Mouse (Mus musculus): ENCODE data around the gene Wdr43. TPM values are rescaled to one million over a fixed set of nuclear protein-coding genes. Genes with fewer than 3 reads are reported as not detected.
A peak's percentile ranks its signal among the peaks of the same experiment; 100 is the strongest.

Gene Wdr43
- polyA plus RNA-seq, 1 experiment from 2014 or later, result 61.1 TPM

DNA sequence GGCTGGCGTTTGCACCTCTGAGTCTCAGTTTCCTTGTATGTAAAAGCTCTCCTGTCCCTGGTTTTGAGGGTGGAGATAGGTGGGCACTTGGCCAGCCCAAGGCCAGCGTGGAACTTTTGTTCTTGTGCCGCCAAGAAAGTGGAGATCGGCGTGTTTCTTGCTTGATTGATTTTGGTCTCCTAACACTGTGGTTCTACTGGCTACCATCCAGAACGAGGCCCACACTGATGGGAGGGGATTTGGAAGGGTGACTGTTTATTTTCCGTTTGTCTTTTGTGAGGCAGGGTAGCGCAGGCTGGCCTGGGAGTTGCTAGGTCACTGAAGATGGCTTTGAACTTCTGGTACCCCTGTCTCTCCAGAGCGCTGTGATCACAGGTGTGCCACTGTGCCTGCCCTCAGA is 58.2 kb downstream of the Wdr43 start:
- Histone ChIP-seq H3K4me1 (replicated peaks; ENCODE audit: control insufficient read depth, insufficient read depth, low read length) (peaks cover 4% of the 10 kb centered on the region; the same call in 1 of the 2 replicates), H3K9me3 (ENCODE audit: control insufficient read depth, low read length) (no peaks in the 10 kb centered on the region), H3K4me3 (replicated peaks; ENCODE audit: low read length) (no peak overlapping the region), H3K27me3 (replicated peaks; ENCODE audit: control insufficient read depth, insufficient read depth, low read length) (no peaks in the 10 kb centered on the region), H3K4me2 (ENCODE audit: low read length) (no peak overlapping the region), H3K36me3 (ENCODE audit: control insufficient read depth, insufficient read depth) (no peaks in the 10 kb centered on the region), H3K9ac (replicated peaks; ENCODE audit: low read depth, low read length) (no peak overlapping the region), H3K27ac (ENCODE audit: low read length) (no peak overlapping the region)
- no peak for ATAC-seq
- WGBS, result 39% methylated on average over 9 of the region's 9 CpGs

DNA sequence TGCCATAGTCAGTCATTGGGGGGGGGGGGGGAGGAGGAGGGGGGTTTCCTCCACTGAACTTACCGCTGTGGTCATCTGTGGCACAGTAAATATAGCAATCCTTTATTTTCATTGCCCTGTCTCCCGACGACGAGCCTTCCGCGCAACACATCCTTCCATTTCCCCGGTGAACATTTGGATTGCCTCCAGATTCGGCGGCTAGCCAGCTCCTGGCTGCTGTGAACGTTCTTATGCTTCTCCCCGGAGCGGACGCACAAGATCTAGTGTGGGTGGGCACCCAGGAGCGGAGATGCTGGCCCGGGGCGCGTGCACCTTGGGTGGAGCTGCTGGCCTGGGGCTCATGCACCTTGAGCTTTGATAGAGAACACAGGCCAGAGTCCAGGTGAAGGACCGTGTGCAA is 59.2 kb downstream of the Wdr43 start:
- Histone ChIP-seq H3K36me3 (ENCODE audit: control insufficient read depth, insufficient read depth) (no peaks in the 10 kb centered on the region), H3K9ac (replicated peaks; ENCODE audit: low read depth, low read length) (no peak overlapping the region), H3K4me1 (replicated peaks; ENCODE audit: control insufficient read depth, insufficient read depth, low read length) (peaks cover 4% of the 10 kb centered on the region; the same call in 1 of the 2 replicates), H3K9me3 (ENCODE audit: control insufficient read depth, low read length) (no peaks in the 10 kb centered on the region), H3K27ac (ENCODE audit: low read length) (no peak overlapping the region), H3K4me2 (ENCODE audit: low read length) (no peak overlapping the region), H3K27me3 (replicated peaks; ENCODE audit: control insufficient read depth, insufficient read depth, low read length) (no peaks in the 10 kb centered on the region), H3K4me3 (replicated peaks; ENCODE audit: low read length) (no peak overlapping the region)
- no peak for ATAC-seq
- WGBS, result 64% methylated on average over 18 of the region's 18 CpGs

- Histone ChIP-seq H3K36me3 (ENCODE audit: control insufficient read depth, insufficient read depth) (no peaks in the 10 kb centered on the region), H3K4me1 (replicated peaks; ENCODE audit: control insufficient read depth, insufficient read depth, low read length) (peaks cover 6% of the 10 kb centered on the region; the same call in 1 of the 2 replicates), H3K9me3 (ENCODE audit: control insufficient read depth, low read length) (no peaks in the 10 kb centered on the region), H3K27ac (ENCODE audit: low read length) (no peak overlapping the region), H3K4me2 (ENCODE audit: low read length) (no peak overlapping the region), H3K9ac (replicated peaks; ENCODE audit: low read depth, low read length) (no peak overlapping the region), H3K4me3 (replicated peaks; ENCODE audit: low read length) (no peak overlapping the region), H3K27me3 (replicated peaks; ENCODE audit: control insufficient read depth, insufficient read depth, low read length) (no peaks in the 10 kb centered on the region)
- no peak for ATAC-seq
- 76% methylated on average over 14 of the region's 14 CpGs for WGBS
These were observed 66.0 kb downstream of the Wdr43 start for GRCm38 (mm10) chr17:71681666-71682065.

DNA sequence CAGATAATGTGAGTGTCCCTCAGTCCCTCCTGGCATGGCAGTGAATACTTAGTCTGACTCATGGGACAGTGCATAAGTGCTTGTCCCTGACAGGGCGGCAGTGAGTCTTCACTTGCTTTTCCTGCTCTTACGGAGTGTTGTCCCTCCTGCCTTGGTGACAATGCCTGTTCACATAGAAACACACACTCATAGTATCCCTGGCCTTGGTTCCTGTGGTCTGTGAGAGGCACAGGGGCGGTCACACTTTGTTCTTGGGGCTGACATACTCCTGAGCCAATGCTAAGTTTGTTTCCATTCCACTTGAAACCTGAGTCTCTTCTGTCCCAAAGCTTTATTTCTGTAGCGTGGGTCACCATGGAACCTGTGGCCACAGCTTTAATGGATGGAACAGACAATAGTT is 66.7 kb downstream of the Wdr43 start:
- no peaks in the 10 kb centered on the region for H3K27me3 ChIP-seq (replicated peaks; ENCODE audit: control insufficient read depth, insufficient read depth, low read length)
- 92% methylated on average over 4 of the region's 4 CpGs for WGBS
- H3K27ac ChIP-seq (ENCODE audit: low read length), result no peak overlapping the region
- no peak overlapping the region for H3K4me3 ChIP-seq (replicated peaks; ENCODE audit: low read length)
- no peak for ATAC-seq
- no peak overlapping the region for H3K4me2 ChIP-seq (ENCODE audit: low read length)
- no peaks in the 10 kb centered on the region for H3K36me3 ChIP-seq (ENCODE audit: control insufficient read depth, insufficient read depth)
- H3K4me1 ChIP-seq (replicated peaks; ENCODE audit: control insufficient read depth, insufficient read depth, low read length), result peaks cover 6% of the 10 kb centered on the region; the same call in 1 of the 2 replicates
- H3K9me3 ChIP-seq (ENCODE audit: control insufficient read depth, low read length), result no peaks in the 10 kb centered on the region
- no peak overlapping the region for H3K9ac ChIP-seq (replicated peaks; ENCODE audit: low read depth, low read length)

GRCm38 (mm10) chr17:71683281-71683680 is 67.6 kb downstream of the Wdr43 start:
- H3K36me3 ChIP-seq (ENCODE audit: control insufficient read depth, insufficient read depth), result no peaks in the 10 kb centered on the region
- H3K4me2 ChIP-seq (ENCODE audit: low read length), result no peak overlapping the region
- no peak for ATAC-seq
- H3K9ac ChIP-seq (replicated peaks; ENCODE audit: low read depth, low read length), result no peak overlapping the region
- no peaks in the 10 kb centered on the region for H3K27me3 ChIP-seq (replicated peaks; ENCODE audit: control insufficient read depth, insufficient read depth, low read length)
- H3K9me3 ChIP-seq (ENCODE audit: control insufficient read depth, low read length), result no peaks in the 10 kb centered on the region
- no peak overlapping the region for H3K27ac ChIP-seq (ENCODE audit: low read length)
- peaks cover 6% of the 10 kb centered on the region; the same call in 1 of the 2 replicates for H3K4me1 ChIP-seq (replicated peaks; ENCODE audit: control insufficient read depth, insufficient read depth, low read length)
- H3K4me3 ChIP-seq (replicated peaks; ENCODE audit: low read length), result no peak overlapping the region
- WGBS, result 88% methylated on average over 6 of the region's 6 CpGs

- peaks cover 6% of the 10 kb centered on the region; the same call in 1 of the 2 replicates for H3K4me1 ChIP-seq (replicated peaks; ENCODE audit: control insufficient read depth, insufficient read depth, low read length)
- H3K9ac ChIP-seq (replicated peaks; ENCODE audit: low read depth, low read length), result no peak overlapping the region
- no peak for ATAC-seq
- H3K9me3 ChIP-seq (ENCODE audit: control insufficient read depth, low read length), result 0 out of 2 replicates have a peak, but pooled peaks cover 4% of the 10 kb centered on the region
- H3K36me3 ChIP-seq (ENCODE audit: control insufficient read depth, insufficient read depth), result no peaks in the 10 kb centered on the region
- H3K27ac ChIP-seq (ENCODE audit: low read length), result no peak overlapping the region
- H3K4me3 ChIP-seq (replicated peaks; ENCODE audit: low read length), result no peak overlapping the region
- H3K4me2 ChIP-seq (ENCODE audit: low read length), result no peak overlapping the region
- no peaks in the 10 kb centered on the region for H3K27me3 ChIP-seq (replicated peaks; ENCODE audit: control insufficient read depth, insufficient read depth, low read length)
- 26% methylated on average over 5 of the region's 5 CpGs for WGBS
These were observed 68.5 kb downstream of the Wdr43 start for GRCm38 (mm10) chr17:71684103-71684608.

GRCm38 (mm10) chr17:71687436-71687835 is 71.7 kb downstream of the Wdr43 start:
- no peaks in the 10 kb centered on the region for H3K27me3 ChIP-seq (replicated peaks; ENCODE audit: control insufficient read depth, insufficient read depth, low read length)
- no peak overlapping the region for H3K4me3 ChIP-seq (replicated peaks; ENCODE audit: low read length)
- no peak for ATAC-seq
- H3K9me3 ChIP-seq (ENCODE audit: control insufficient read depth, low read length), result 0 out of 2 replicates have a peak, but pooled peaks cover 4% of the 10 kb centered on the region
- H3K4me1 ChIP-seq (replicated peaks; ENCODE audit: control insufficient read depth, insufficient read depth, low read length), result peaks cover 13% of the 10 kb centered on the region
- no peak overlapping the region for H3K9ac ChIP-seq (replicated peaks; ENCODE audit: low read depth, low read length)
- H3K4me2 ChIP-seq (ENCODE audit: low read length), result no peak overlapping the region
- WGBS, result 78% methylated on average over 9 of the region's 9 CpGs
- H3K36me3 ChIP-seq (ENCODE audit: control insufficient read depth, insufficient read depth), result no peaks in the 10 kb centered on the region
- H3K27ac ChIP-seq (ENCODE audit: low read length), result no peak overlapping the region

DNA sequence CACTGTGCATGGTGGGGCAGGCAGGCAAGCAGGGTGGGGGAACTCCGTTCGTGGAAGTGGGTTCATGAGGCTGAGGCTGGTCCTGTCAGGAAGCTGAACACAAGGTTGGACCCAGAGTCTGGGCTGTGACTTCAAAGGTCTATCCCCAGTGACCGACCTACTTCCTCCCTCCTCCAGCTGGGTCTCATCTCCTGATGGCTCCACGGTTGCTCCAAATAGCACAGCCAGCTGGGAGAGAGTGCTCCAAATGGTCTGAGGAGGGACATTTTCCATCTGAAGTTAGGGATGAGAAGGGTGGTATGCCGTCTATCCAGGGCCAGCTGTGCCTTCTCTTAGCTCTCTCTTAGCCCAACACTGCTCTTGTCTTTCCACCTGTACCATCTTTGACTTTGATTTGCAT is 74.2 kb downstream of the Wdr43 start:
- Histone ChIP-seq H3K9ac (replicated peaks; ENCODE audit: low read depth, low read length) (no peak overlapping the region), H3K4me1 (replicated peaks; ENCODE audit: control insufficient read depth, insufficient read depth, low read length) (peaks cover 7% of the 10 kb centered on the region), H3K36me3 (ENCODE audit: control insufficient read depth, insufficient read depth) (no peaks in the 10 kb centered on the region), H3K4me2 (ENCODE audit: low read length) (no peak overlapping the region), H3K27me3 (replicated peaks; ENCODE audit: control insufficient read depth, insufficient read depth, low read length) (no peaks in the 10 kb centered on the region), H3K9me3 (ENCODE audit: control insufficient read depth, low read length) (0 out of 2 replicates have a peak, but pooled peaks cover 4% of the 10 kb centered on the region), H3K27ac (ENCODE audit: low read length) (no peak overlapping the region), H3K4me3 (replicated peaks; ENCODE audit: low read length) (no peak overlapping the region)
- no peak for ATAC-seq
- WGBS, result 85% methylated on average over 5 of the region's 5 CpGs

GRCm38 (mm10) chr17:71691361-71691875 is 75.7 kb downstream of the Wdr43 start:
- H3K27me3 ChIP-seq (replicated peaks; ENCODE audit: control insufficient read depth, insufficient read depth, low read length), result no peaks in the 10 kb centered on the region
- no peak overlapping the region for H3K4me3 ChIP-seq (replicated peaks; ENCODE audit: low read length)
- peaks cover 7% of the 10 kb centered on the region for H3K4me1 ChIP-seq (replicated peaks; ENCODE audit: control insufficient read depth, insufficient read depth, low read length)
- H3K4me2 ChIP-seq (ENCODE audit: low read length), result no peak overlapping the region
- no peak overlapping the region for H3K9ac ChIP-seq (replicated peaks; ENCODE audit: low read depth, low read length)
- 0 out of 2 replicates have a peak, but pooled peaks have one; percentile 15 for ATAC-seq
- 0 out of 2 replicates have a peak, but pooled peaks cover 4% of the 10 kb centered on the region for H3K9me3 ChIP-seq (ENCODE audit: control insufficient read depth, low read length)
- no peak overlapping the region for H3K27ac ChIP-seq (ENCODE audit: low read length)
- WGBS, result 52% methylated on average over 11 of the region's 11 CpGs
- no peaks in the 10 kb centered on the region for H3K36me3 ChIP-seq (ENCODE audit: control insufficient read depth, insufficient read depth)
